Mouse (Mus musculus) left cerebral cortex, adult 11 months (tissue): ENCODE measurements around the gene Tlr12.
"Not testable (repeated sequence)": the region's sequence is repeated elsewhere in the genome, so short reads cannot be mapped to it uniquely, and the experiment has no call there.

ENCODE experiments used
- DNase-seq: peaks from one replicate; pipeline ENCODE4 v3.0.0; 2022; ENCODE audit warnings: low spot score

Gene Tlr12

GRCm38 (mm10) chr4:128618963-128619362 lies 544 bp upstream of the Tlr12 start:
- no peak for DNase-seq

GRCm38 (mm10) chr4:128617363-128618120 lies 877 bp downstream of the Tlr12 start:
- no peak for DNase-seq

GRCm38 (mm10) chr4:128615761-128616160 lies 2.7 kb downstream of the Tlr12 start:
- DNase-seq, result no peak

- DNase-seq, result no peak
Observed at GRCm38 (mm10) chr4:128613326-128613725, 5.1 kb downstream of the Tlr12 start.

GRCm38 (mm10) chr4:128611726-128612125 lies 6.7 kb downstream of the Tlr12 start:
- not testable (repeated sequence) for DNase-seq

GRCm38 (mm10) chr4:128610706-128611105 lies 7.7 kb downstream of the Tlr12 start:
- DNase-seq, result no peak

- peak; percentile 98 for DNase-seq
Observed at GRCm38 (mm10) chr4:128609925-128610402, 8.5 kb downstream of the Tlr12 start, which contains the start of gene Zscan20. TSS of gene Zscan20 (minus strand) at chr4:128610098.

GRCm38 (mm10) chr4:128609276-128609924 lies 9.0 kb downstream of the Tlr12 start:
- DNase-seq, result no peak

- DNase-seq, result no peak
Observed at GRCm38 (mm10) chr4:128607661-128608060, 10.8 kb downstream of the Tlr12 start.

GRCm38 (mm10) chr4:128606586-128606985 lies 11.8 kb downstream of the Tlr12 start:
- DNase-seq, result no peak

GRCm38 (mm10) chr4:128597801-128598560 lies 20.4 kb downstream of the Tlr12 start:
- no peak for DNase-seq

GRCm38 (mm10) chr4:128594062-128594461 lies 24.4 kb downstream of the Tlr12 start:
- DNase-seq, result no peak

GRCm38 (mm10) chr4:128593286-128593685 lies 25.1 kb downstream of the Tlr12 start:
- DNase-seq, result no peak

GRCm38 (mm10) chr4:128579182-128579581 lies 39.2 kb downstream of the Tlr12 start:
- no peak for DNase-seq

GRCm38 (mm10) chr4:128575811-128576210 lies 42.6 kb downstream of the Tlr12 start:
- no peak for DNase-seq
